Mouse (Mus musculus): ENCODE measurements around the gene Muc4.

- TF ChIP-seq POLR2A (IDR thresholded peaks at IDR 0.05; ENCODE audit: extremely low read depth, insufficient read depth, low read length): no peak
- TF ChIP-seq CTCF (IDR thresholded peaks at IDR 0.05; ENCODE audit: extremely low read depth, insufficient read depth, low read length): no peak
Observed at GRCm38 (mm10) chr16:32733213-32733612, 2.5 kb upstream of the Muc4 start.

All from cortical plate, adult 2 months (tissue).